Mouse (Mus musculus): ENCODE results near the gene Gabpb2. TPM values are rescaled to one million over a fixed set of nuclear protein-coding genes. Genes with fewer than 3 reads are reported as not detected.
"Not testable (repeated sequence)": the region's sequence is repeated elsewhere in the genome, so short reads cannot be mapped to it uniquely, and the experiment has no call there.

Gene Gabpb2
- polyA plus RNA-seq, 1 experiment from 2014 or later = 4.3 TPM

GRCm38 (mm10) chr3:95228148-95228893 is 10.6 kb upstream of the Gabpb2 start, which contains the start of gene Cdc42se1:
Cdc42se1 (plus strand) TSS chr3:95228732.
- ATAC-seq (peak; percentile 92), DNase-seq (ENCODE audit: low spot score) (peak; percentile 98)
- peak within 1 kb of the TSS; percentile 86 for H3K4me2 ChIP-seq (ENCODE audit: low read length)
- under 1% methylated on average over 64 of the region's 64 CpGs for WGBS
- H3K9me3 ChIP-seq (replicated peaks; ENCODE audit: control insufficient read depth, low read length) = no peaks in the 10 kb centered on the region
- H3K4me1 ChIP-seq (ENCODE audit: control insufficient read depth, insufficient read depth, low read length) = peaks cover 42% of the 10 kb centered on the region
- H3K4me3 ChIP-seq (ENCODE audit: low read depth, low read length) = peak within 1 kb of the TSS; percentile 89
- H3K27me3 ChIP-seq (replicated peaks; ENCODE audit: control insufficient read depth, insufficient read depth, low read length) = no peaks in the 10 kb centered on the region
- H3K36me3 ChIP-seq (ENCODE audit: control insufficient read depth, insufficient read depth, low read length) = peaks cover 41% of the 10 kb centered on the region
- peak within 1 kb of the TSS; percentile 98 for H3K27ac ChIP-seq (ENCODE audit: low read depth, low read length)
- H3K9ac ChIP-seq (ENCODE audit: low read length) = peak within 1 kb of the TSS; percentile 91

DNA sequence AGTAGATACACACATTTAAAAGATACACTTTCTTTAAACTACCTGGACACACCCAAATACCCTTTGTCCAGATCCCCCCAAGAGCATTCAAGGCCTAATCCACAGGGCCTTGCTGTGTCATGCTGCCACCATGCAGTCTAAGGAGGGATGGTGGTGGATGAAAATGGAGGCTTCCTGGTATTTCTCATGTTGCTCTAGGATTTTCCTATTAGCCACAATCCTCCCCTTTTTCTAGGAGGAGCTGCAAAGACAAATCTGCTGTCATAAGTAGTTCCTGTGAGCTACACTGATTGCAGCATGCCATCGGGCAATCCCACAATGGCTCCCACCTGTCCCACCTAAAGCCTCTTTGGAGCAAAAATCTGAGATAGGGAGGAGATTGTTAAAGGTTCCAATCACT is 9.5 kb upstream of the Gabpb2 start:
- Histone ChIP-seq H3K9me3 (replicated peaks; ENCODE audit: control insufficient read depth, low read length) (no peaks in the 10 kb centered on the region), H3K4me1 (ENCODE audit: control insufficient read depth, insufficient read depth, low read length) (peaks cover 42% of the 10 kb centered on the region), H3K4me3 (ENCODE audit: low read depth, low read length) (peak overlapping the region; percentile 89), H3K9ac (ENCODE audit: low read length) (peak overlapping the region; percentile 91), H3K4me2 (ENCODE audit: low read length) (peak overlapping the region; percentile 86), H3K36me3 (ENCODE audit: control insufficient read depth, insufficient read depth, low read length) (peaks cover 36% of the 10 kb centered on the region), H3K27ac (ENCODE audit: low read depth, low read length) (peak overlapping the region; percentile 98), H3K27me3 (replicated peaks; ENCODE audit: control insufficient read depth, insufficient read depth, low read length) (no peaks in the 10 kb centered on the region)
- 5% methylated on average over 1 of the region's 1 CpGs for WGBS
- ATAC-seq (no peak), DNase-seq (ENCODE audit: low spot score) (peak; percentile 46)

DNA sequence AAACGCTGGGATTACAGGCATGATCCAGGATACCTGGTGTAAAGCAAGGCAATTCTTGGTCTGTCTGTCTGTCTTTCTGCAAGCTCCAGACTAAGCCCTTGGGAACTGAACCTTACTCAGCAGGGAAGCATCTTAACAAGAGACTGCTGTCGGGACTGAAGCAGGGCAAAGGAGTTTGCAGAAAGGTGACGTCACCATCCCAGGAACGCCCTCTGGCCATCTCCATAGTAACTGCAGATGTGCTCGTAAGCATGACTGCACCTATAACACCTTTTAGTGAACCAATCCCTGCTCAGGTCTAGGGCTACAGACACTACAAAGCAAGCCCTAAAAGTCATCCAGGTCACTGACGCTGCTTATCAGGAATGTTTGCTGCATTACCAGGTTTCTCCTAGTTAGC is 6.6 kb upstream of the Gabpb2 start:
- Histone ChIP-seq H3K4me2 (ENCODE audit: low read length) (peak overlapping the region; percentile 29), H3K9me3 (replicated peaks; ENCODE audit: control insufficient read depth, low read length) (no peaks in the 10 kb centered on the region), H3K9ac (ENCODE audit: low read length) (peak overlapping the region; percentile 25; the same call in 1 of the 2 replicates), H3K4me3 (ENCODE audit: low read depth, low read length) (peak overlapping the region; percentile 3; the same call in 1 of the 2 replicates), H3K27ac (ENCODE audit: low read depth, low read length) (no peak overlapping the region), H3K4me1 (ENCODE audit: control insufficient read depth, insufficient read depth, low read length) (peaks cover 24% of the 10 kb centered on the region), H3K36me3 (ENCODE audit: control insufficient read depth, insufficient read depth, low read length) (peaks cover 53% of the 10 kb centered on the region), H3K27me3 (replicated peaks; ENCODE audit: control insufficient read depth, insufficient read depth, low read length) (no peaks in the 10 kb centered on the region)
- WGBS = 8% methylated on average over 6 of the region's 6 CpGs
- ATAC-seq (no peak), DNase-seq (ENCODE audit: low spot score) (peak; percentile 43)

GRCm38 (mm10) chr3:95223041-95223440 is 5.3 kb upstream of the Gabpb2 start:
- no peak overlapping the region for H3K27ac ChIP-seq (ENCODE audit: low read depth, low read length)
- no peak overlapping the region for H3K9ac ChIP-seq (ENCODE audit: low read length)
- H3K9me3 ChIP-seq (replicated peaks; ENCODE audit: control insufficient read depth, low read length) = no peaks in the 10 kb centered on the region
- peaks cover 63% of the 10 kb centered on the region for H3K36me3 ChIP-seq (ENCODE audit: control insufficient read depth, insufficient read depth, low read length)
- ATAC-seq (no peak), DNase-seq (ENCODE audit: low spot score) (no peak)
- H3K4me1 ChIP-seq (ENCODE audit: control insufficient read depth, insufficient read depth, low read length) = peaks cover 24% of the 10 kb centered on the region
- 100% methylated on average over 2 of the region's 2 CpGs for WGBS
- no peak overlapping the region for H3K4me2 ChIP-seq (ENCODE audit: low read length)
- no peak overlapping the region for H3K4me3 ChIP-seq (ENCODE audit: low read depth, low read length)
- no peaks in the 10 kb centered on the region for H3K27me3 ChIP-seq (replicated peaks; ENCODE audit: control insufficient read depth, insufficient read depth, low read length)

DNA sequence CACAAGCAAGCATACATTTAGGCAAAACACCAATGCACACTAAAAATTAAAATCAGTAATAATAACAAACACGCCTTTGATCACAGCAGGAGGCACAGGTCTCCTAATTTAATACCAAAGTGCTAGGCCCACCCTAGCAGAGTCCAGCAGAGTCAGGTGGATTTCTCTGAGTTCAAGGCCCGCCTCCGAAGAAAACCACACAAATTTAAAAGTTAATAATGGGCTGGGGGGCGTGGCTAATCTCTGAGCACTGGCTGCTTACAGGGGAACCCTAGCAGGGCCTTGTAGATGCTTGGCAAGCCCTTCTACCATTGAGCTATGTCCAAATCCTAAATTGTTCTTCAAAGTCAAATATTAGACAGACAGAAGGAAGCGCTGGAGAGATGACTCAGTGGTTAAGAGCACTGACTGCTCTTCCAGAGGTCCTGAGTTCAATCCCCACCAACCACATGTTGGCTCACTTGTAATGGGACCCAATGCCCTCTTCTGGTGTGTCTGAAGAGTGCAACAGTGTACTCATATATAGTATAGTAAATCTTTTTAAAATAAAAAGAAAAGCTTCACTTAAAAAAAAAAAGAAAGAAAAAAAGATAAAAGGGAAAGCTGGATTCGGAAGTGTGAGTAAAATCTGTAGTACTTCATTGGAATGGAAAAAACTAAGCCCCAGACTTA is 886 bp upstream of the Gabpb2 start:
- H3K4me2 ChIP-seq (ENCODE audit: low read length) = peak overlapping the region; percentile 41
- H3K27me3 ChIP-seq (replicated peaks; ENCODE audit: control insufficient read depth, insufficient read depth, low read length) = no peaks in the 10 kb centered on the region
- peaks cover 5% of the 10 kb centered on the region; the same call in 1 of the 2 replicates for H3K4me1 ChIP-seq (ENCODE audit: control insufficient read depth, insufficient read depth, low read length)
- no peaks in the 10 kb centered on the region for H3K9me3 ChIP-seq (replicated peaks; ENCODE audit: control insufficient read depth, low read length)
- H3K4me3 ChIP-seq (ENCODE audit: low read depth, low read length) = peak overlapping the region; percentile 71; the same call in 1 of the 2 replicates
- peak overlapping the region; percentile 94; the same call in 1 of the 2 replicates for H3K27ac ChIP-seq (ENCODE audit: low read depth, low read length)
- no peak for ATAC-seq
- 78% methylated on average over 6 of the region's 6 CpGs for WGBS
- no peak overlapping the region for H3K9ac ChIP-seq (ENCODE audit: low read length)
- DNase-seq (ENCODE audit: low spot score) = no peak
- H3K36me3 ChIP-seq (ENCODE audit: control insufficient read depth, insufficient read depth, low read length) = peaks cover 54% of the 10 kb centered on the region

DNA sequence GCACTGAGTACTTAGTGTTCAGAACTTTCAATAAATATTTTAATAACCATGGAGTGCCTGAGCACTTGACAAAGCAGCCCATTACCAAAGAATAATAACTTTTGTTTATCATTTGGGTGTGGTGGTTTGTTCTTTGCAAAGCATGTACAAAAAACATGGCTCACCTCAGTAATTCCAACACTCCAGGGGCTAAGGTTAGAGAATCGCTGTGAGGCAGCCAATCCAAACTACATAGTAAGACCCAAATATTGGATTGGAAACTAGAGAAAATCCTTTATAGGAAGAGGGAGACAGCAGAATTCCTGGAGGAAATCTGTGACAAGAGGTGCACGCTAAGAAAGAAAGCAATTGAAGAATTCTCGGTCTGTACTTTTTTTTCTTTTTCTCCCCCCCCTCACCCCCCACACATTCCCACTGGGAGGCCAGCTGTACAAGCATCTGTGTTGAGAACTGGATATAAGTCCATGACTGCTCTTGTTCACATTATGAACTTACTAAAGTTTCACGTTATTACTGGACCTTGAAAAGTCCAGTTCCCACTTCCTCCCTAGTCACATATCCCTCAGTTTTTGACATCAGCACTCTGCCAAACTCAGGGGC is 961 bp downstream of the Gabpb2 start:
- H3K4me3 ChIP-seq (ENCODE audit: low read depth, low read length) = peak overlapping the region; percentile 71
- H3K9ac ChIP-seq (ENCODE audit: low read length) = peak overlapping the region; percentile 91
- peak overlapping the region; percentile 94; the same call in 1 of the 2 replicates for H3K27ac ChIP-seq (ENCODE audit: low read depth, low read length)
- peak overlapping the region; percentile 41 for H3K4me2 ChIP-seq (ENCODE audit: low read length)
- WGBS = 22% methylated on average over 4 of the region's 4 CpGs
- no peaks in the 10 kb centered on the region for H3K9me3 ChIP-seq (replicated peaks; ENCODE audit: control insufficient read depth, low read length)
- DNase-seq (ENCODE audit: low spot score) = no peak
- peaks cover 5% of the 10 kb centered on the region; the same call in 1 of the 2 replicates for H3K4me1 ChIP-seq (ENCODE audit: control insufficient read depth, insufficient read depth, low read length)
- peaks cover 44% of the 10 kb centered on the region for H3K36me3 ChIP-seq (ENCODE audit: control insufficient read depth, insufficient read depth, low read length)
- ATAC-seq = no peak
- H3K27me3 ChIP-seq (replicated peaks; ENCODE audit: control insufficient read depth, insufficient read depth, low read length) = no peaks in the 10 kb centered on the region

- no peak overlapping the region for H3K9ac ChIP-seq (ENCODE audit: low read length)
- peaks cover 5% of the 10 kb centered on the region; the same call in 1 of the 2 replicates for H3K4me1 ChIP-seq (ENCODE audit: control insufficient read depth, insufficient read depth, low read length)
- ATAC-seq = no peak
- 96% methylated on average over 1 of the region's 1 CpGs for WGBS
- H3K4me2 ChIP-seq (ENCODE audit: low read length) = no peak overlapping the region
- H3K27me3 ChIP-seq (replicated peaks; ENCODE audit: control insufficient read depth, insufficient read depth, low read length) = no peaks in the 10 kb centered on the region
- H3K36me3 ChIP-seq (ENCODE audit: control insufficient read depth, insufficient read depth, low read length) = peaks cover 18% of the 10 kb centered on the region
- no peak for DNase-seq (ENCODE audit: low spot score)
- no peak overlapping the region for H3K4me3 ChIP-seq (ENCODE audit: low read depth, low read length)
- H3K9me3 ChIP-seq (replicated peaks; ENCODE audit: control insufficient read depth, low read length) = no peaks in the 10 kb centered on the region
- no peak overlapping the region for H3K27ac ChIP-seq (ENCODE audit: low read depth, low read length)
Measured at GRCm38 (mm10) chr3:95213609-95213975, 4.1 kb downstream of the Gabpb2 start.

- H3K9ac ChIP-seq (ENCODE audit: low read length); H3K4me3 ChIP-seq (ENCODE audit: low read depth, low read length); ATAC-seq; H3K27me3 ChIP-seq (replicated peaks; ENCODE audit: control insufficient read depth, insufficient read depth, low read length); H3K4me1 ChIP-seq (ENCODE audit: control insufficient read depth, insufficient read depth, low read length); H3K27ac ChIP-seq (ENCODE audit: low read depth, low read length); H3K9me3 ChIP-seq (replicated peaks; ENCODE audit: control insufficient read depth, low read length); DNase-seq (ENCODE audit: low spot score); H3K4me2 ChIP-seq (ENCODE audit: low read length): not testable (repeated sequence)
- WGBS = 86% methylated on average over 9 of the region's 10 CpGs
- H3K36me3 ChIP-seq (ENCODE audit: control insufficient read depth, insufficient read depth, low read length) = peaks cover 14% of the 10 kb centered on the region
Measured at GRCm38 (mm10) chr3:95212889-95213608, 4.7 kb downstream of the Gabpb2 start.

Data from forebrain, embryonic 14.5 days (tissue).